Mouse (Mus musculus) G1E (cell line): ENCODE data around the gene Gabbr1.

Experiments used
- CTCF ChIP-seq: IDR thresholded peaks from 2 replicates; pipeline ENCODE4 v1.5.1; 2012; ENCODE audit warnings: low read depth, low read length, inconsistent platforms, mixed read lengths
- GATA1 ChIP-seq: IDR thresholded peaks from 2 replicates; pipeline ENCODE4 v1.6.1; 2012; ENCODE audit warnings: borderline replicate concordance, low read length, inconsistent platforms, mixed read lengths
- TAL1 ChIP-seq: conservative IDR thresholded peaks from 2 replicates; pipeline ENCODE4 v1.6.1; 2012; ENCODE audit warnings: low read depth, low read length, inconsistent platforms, mixed read lengths

GRCm38 (mm10) chr17:37083327-37083726 lies 37.6 kb downstream of the Gabbr1 start:
- TF ChIP-seq CTCF (0 out of 2 replicates have a peak, but pooled peaks have one; percentile 28), GATA1 (no peak), TAL1 (no peak)
